Mouse (Mus musculus) stomach, postnatal 0 days (tissue): ENCODE measurements around the gene Ccl20. TPM values are rescaled to one million over a fixed set of nuclear protein-coding genes. Genes with fewer than 3 reads are reported as not detected.

Source experiments
- ATAC-seq: fragments of 200-750 bp; cut with Nextera tagmentation; 2 replicates; pipeline ENCODE4 v1.8.0; 2017; ENCODE audit not compliant: low FRiP score, low TSS enrichment
- DNase-seq: peaks from one replicate; pipeline ENCODE4 v3.0.0-alpha.2; 2016; ENCODE audit warnings: low spot score
- H3K27ac ChIP-seq: fragments of 300-500 bp; sonication (generic); replicated peaks from 2 replicates; pipeline ENCODE4 v1.5.1; 2014; ENCODE audit warnings: mild to moderate bottlenecking, control low read depth
- H3K27me3 ChIP-seq: fragments of 300-500 bp; sonication (generic); 2 replicates; pipeline ENCODE4 v1.6.1; 2014; ENCODE audit warnings: low read length; ENCODE audit not compliant: control insufficient read depth, insufficient read depth
- H3K36me3 ChIP-seq: fragments of 300-500 bp; sonication (generic); 2 replicates; pipeline ENCODE4 v1.6.1; 2014; ENCODE audit warnings: low read length, mixed read lengths; ENCODE audit not compliant: control insufficient read depth, insufficient read depth
- H3K4me1 ChIP-seq: fragments of 300-500 bp; sonication (generic); replicated peaks from 2 replicates; pipeline ENCODE4 v1.6.1; 2014; ENCODE audit warnings: antibody characterized with exemption; ENCODE audit not compliant: control insufficient read depth, insufficient read depth
- H3K4me2 ChIP-seq: fragments of 300-500 bp; sonication (generic); replicated peaks from 2 replicates; pipeline ENCODE4 v1.6.1; 2014; ENCODE audit warnings: low read depth, mild to moderate bottlenecking, control low read depth, moderate library complexity
- H3K4me3 ChIP-seq: fragments of 300-500 bp; sonication (generic); 2 replicates; pipeline ENCODE4 v1.5.1; 2014; ENCODE audit warnings: low read depth, low read length, control low read depth
- H3K9ac ChIP-seq: fragments of 300-500 bp; sonication (generic); 2 replicates; pipeline ENCODE4 v1.6.1; 2014; ENCODE audit warnings: mild to moderate bottlenecking, low read length, control low read depth, mixed read lengths
- H3K9me3 ChIP-seq: fragments of 300-500 bp; sonication (generic); 2 replicates; pipeline ENCODE4 v1.6.1; 2016; ENCODE audit warnings: low read length; ENCODE audit not compliant: control insufficient read depth
- CTCF ChIP-seq: IDR thresholded peaks from 2 replicates; pipeline ENCODE4 v1.5.1; 2016; ENCODE audit warnings: antibody characterized with exemption, low read depth, mild to moderate bottlenecking, moderate library complexity
- EP300 ChIP-seq: optimal IDR thresholded peaks from 2 replicates; pipeline ENCODE3; 2016; ENCODE audit warnings: antibody characterized with exemption
- WGBS: fragments of 180-500 bp; shearing (Covaris S2); extraction: QIAGEN DNeasy Blood & Tissue Kit; methylation state at CpG from one replicate; pipeline ENCODE4 v1.1.7; 2014; 5-methylcytosine and 5-hydroxymethylcytosine counted together
- polyA plus RNA-seq: library from polyadenylated mRNA; unstranded; fragments of >200 nt; fragmentation: Nextera tagmentation; extraction: Ambion mirVana; gene quantifications from 2 replicates; pipeline ENCODE4 v1.2.1, GENCODE M21; 2015

Ccl20 gene
- polyA plus RNA-seq, 1 experiment from 2014 or later, result 15.2 TPM

- WGBS, result 66% methylated on average over 3 of the region's 3 CpGs
- no peaks in the 10 kb centered on the region for H3K36me3 ChIP-seq
These were observed 45.1 kb downstream of the Ccl20 start for GRCm38 (mm10) chr1:83161658-83162057.

GRCm38 (mm10) chr1:83164027-83164426, 47.5 kb downstream of the Ccl20 start:
- no peak for DNase-seq
- H3K27ac ChIP-seq, result no peak overlapping the region
- H3K27me3 ChIP-seq, result no peaks in the 10 kb centered on the region
- no peak overlapping the region for H3K4me2 ChIP-seq
- no peak for TF ChIP-seq EP300
- TF ChIP-seq CTCF, result no peak
- H3K4me1 ChIP-seq, result no peaks in the 10 kb centered on the region
- H3K4me3 ChIP-seq, result no peak overlapping the region
- no peaks in the 10 kb centered on the region for H3K9me3 ChIP-seq
- no peak for ATAC-seq
- WGBS, result 55% methylated on average over 3 of the region's 3 CpGs
- no peak overlapping the region for H3K9ac ChIP-seq
- no peaks in the 10 kb centered on the region for H3K36me3 ChIP-seq

More at GRCm38 (mm10) chr1:83161658-83162057, 45.1 kb downstream of the Ccl20 start:
- H3K9me3 ChIP-seq, result no peaks in the 10 kb centered on the region
- no peak for ATAC-seq
- no peak overlapping the region for H3K4me2 ChIP-seq
- no peak overlapping the region for H3K9ac ChIP-seq
- no peak overlapping the region for H3K4me3 ChIP-seq
- TF ChIP-seq CTCF (no peak), EP300 (no peak)
- no peak overlapping the region for H3K27ac ChIP-seq
- DNase-seq, result no peak
- H3K27me3 ChIP-seq, result no peaks in the 10 kb centered on the region
- H3K4me1 ChIP-seq, result no peaks in the 10 kb centered on the region

Other genes starting within 250 kb of the Ccl20 start
- gene A030005L19Rik, start 203.4 kb upstream of the Ccl20 start, polyA plus RNA-seq, result not detected in 2 replicates
- not detected in 2 replicates for gene A030014E15Rik, start 191.8 kb upstream of the Ccl20 start, polyA plus RNA-seq
- gene Gm6217, start 185.4 kb upstream of the Ccl20 start, polyA plus RNA-seq, result not detected in 2 replicates
- gene A030003K21Rik, start 173.4 kb upstream of the Ccl20 start, polyA plus RNA-seq, result not detected in 2 replicates
- not detected in 2 replicates for gene Gm7544, start 160.8 kb upstream of the Ccl20 start, polyA plus RNA-seq
- not detected in 2 replicates for gene Gm47955, start 156.5 kb upstream of the Ccl20 start, polyA plus RNA-seq
- gene Gm47959, start 116.2 kb upstream of the Ccl20 start, polyA plus RNA-seq, result not detected in 2 replicates
- gene Slc19a3, start 78.3 kb upstream of the Ccl20 start, polyA plus RNA-seq, result 0.34 and 0.45 TPM in 2 replicates
- gene Krtap28-10, start 74.3 kb upstream of the Ccl20 start, polyA plus RNA-seq, result not detected in 2 replicates
- not detected in 2 replicates for gene Gm47969, start 71.8 kb upstream of the Ccl20 start, polyA plus RNA-seq
- not detected in 2 replicates for gene A030005K14Rik, start 57.4 kb upstream of the Ccl20 start, polyA plus RNA-seq
- gene Krtap28-13, start 55.8 kb upstream of the Ccl20 start, polyA plus RNA-seq, result not detected in 2 replicates
- gene Daw1, start 43.0 kb downstream of the Ccl20 start, polyA plus RNA-seq, result 0.12 and 0.18 TPM in 2 replicates